Mouse (Mus musculus) heart, postnatal 0 days (tissue): Measurements from ENCODE around the gene Sec61b. TPM values are rescaled to one million over a fixed set of nuclear protein-coding genes. Genes with fewer than 3 reads are reported as not detected.

Experiments used
- ATAC-seq: fragments of 200-750 bp; cut with Nextera tagmentation; 2 replicates; pipeline ENCODE4 v1.8.0; 2017; ENCODE audit warnings: low read depth, moderate number of reproducible peaks, moderate library complexity; ENCODE audit not compliant: insufficient read depth
- DNase-seq: peaks from one replicate; pipeline ENCODE4 v3.0.0-alpha.2; 2016; ENCODE audit warnings: low spot score
- H3K27ac ChIP-seq: fragments of 300-500 bp; sonication (generic); 2 replicates; pipeline ENCODE4 v1.5.1; 2014; ENCODE audit warnings: low read depth, mild to moderate bottlenecking
- H3K27me3 ChIP-seq: fragments of 300-500 bp; sonication (generic); 2 replicates; pipeline ENCODE4 v1.6.1; 2014; ENCODE audit warnings: low read length, mixed read lengths; ENCODE audit not compliant: control insufficient read depth, insufficient read depth
- H3K36me3 ChIP-seq: fragments of 300-500 bp; sonication (generic); replicated peaks from 2 replicates; pipeline ENCODE4 v1.6.1; 2014; ENCODE audit warnings: low read length, mixed read lengths; ENCODE audit not compliant: control insufficient read depth, insufficient read depth
- H3K4me1 ChIP-seq: fragments of 300-500 bp; sonication (generic); 2 replicates; pipeline ENCODE4 v1.6.1; 2014; ENCODE audit warnings: antibody characterized with exemption; ENCODE audit not compliant: control insufficient read depth, insufficient read depth
- H3K4me2 ChIP-seq: fragments of 300-500 bp; sonication (generic); 2 replicates; pipeline ENCODE4 v1.6.1; 2014; ENCODE audit warnings: low read depth, mild to moderate bottlenecking, low read length, moderate library complexity
- H3K4me3 ChIP-seq: fragments of 300-500 bp; sonication (generic); 2 replicates; pipeline ENCODE4 v1.5.1; 2014; ENCODE audit warnings: low read depth, low read length
- H3K9ac ChIP-seq: fragments of 300-500 bp; sonication (generic); replicated peaks from 2 replicates; pipeline ENCODE4 v1.6.1; 2014; ENCODE audit warnings: low read depth, low read length, mixed read lengths
- H3K9me3 ChIP-seq: fragments of 300-500 bp; sonication (generic); replicated peaks from 2 replicates; pipeline ENCODE4 v1.6.1; 2016; ENCODE audit warnings: low read length; ENCODE audit not compliant: control insufficient read depth
- CTCF ChIP-seq: IDR thresholded peaks from 2 replicates; pipeline ENCODE4 v1.5.1; 2016; ENCODE audit warnings: antibody characterized with exemption, control low read depth, low read depth
- EP300 ChIP-seq: IDR thresholded peaks from 2 replicates; pipeline ENCODE4 v1.6.1; 2016; ENCODE audit warnings: antibody characterized with exemption, low read depth
- WGBS: fragments of 180-500 bp; shearing (Covaris S2); extraction: QIAGEN DNeasy Blood & Tissue Kit; methylation state at CpG from one replicate; pipeline ENCODE4 v1.1.7; 2014; 5-methylcytosine and 5-hydroxymethylcytosine counted together
- polyA plus RNA-seq: library from polyadenylated mRNA; unstranded; fragments of >200 nt; fragmentation: Nextera tagmentation; extraction: Ambion mirVana; gene quantifications from 2 replicates; pipeline ENCODE4 v1.2.1, GENCODE M21; 2015
- total RNA-seq: library from RNA; depleted of rRNA; stranded (reverse); fragments of >200 nt; gene quantifications from 2 replicates; pipeline ENCODE4 v1.2.3, GENCODE M21; 2014; ENCODE audit warnings: low replicate concordance

The Sec61b gene
- total and polyA plus RNA-seq, 2 experiments from 2014 or later: 102 to 104 TPM

DNA sequence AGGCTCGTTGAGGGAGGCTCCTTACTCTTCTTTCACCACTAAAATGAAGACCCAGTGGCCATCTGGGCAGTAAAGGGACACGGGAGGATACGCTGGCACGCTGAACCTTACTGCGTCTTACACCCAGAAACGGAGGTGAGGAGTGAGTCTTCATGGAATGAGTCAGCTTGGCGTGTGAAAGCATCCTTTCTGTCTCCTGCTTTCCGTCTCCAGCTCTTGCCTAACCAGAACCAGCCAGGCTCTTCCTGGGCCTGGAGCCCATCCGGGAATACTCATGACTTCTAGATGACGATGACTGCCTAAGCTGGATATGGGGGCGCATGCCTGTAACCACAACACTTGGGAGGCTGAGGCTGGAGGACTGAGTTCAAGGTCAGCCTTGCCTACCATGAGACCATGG lies 33.5 kb upstream of the Sec61b start:
- H3K27ac ChIP-seq: no peak overlapping the region
- no peak for TF ChIP-seq CTCF
- TF ChIP-seq EP300: no peak
- ATAC-seq (no peak), DNase-seq (no peak)
- no peaks in the 10 kb centered on the region for H3K36me3 ChIP-seq
- H3K4me2 ChIP-seq: no peak overlapping the region
- peaks cover 6% of the 10 kb centered on the region; the same call in 1 of the 2 replicates for H3K4me1 ChIP-seq
- H3K9me3 ChIP-seq: no peaks in the 10 kb centered on the region
- H3K4me3 ChIP-seq: no peak overlapping the region
- no peak overlapping the region for H3K9ac ChIP-seq
- no peaks in the 10 kb centered on the region for H3K27me3 ChIP-seq
- WGBS: 86% methylated on average over 11 of the region's 11 CpGs

DNA sequence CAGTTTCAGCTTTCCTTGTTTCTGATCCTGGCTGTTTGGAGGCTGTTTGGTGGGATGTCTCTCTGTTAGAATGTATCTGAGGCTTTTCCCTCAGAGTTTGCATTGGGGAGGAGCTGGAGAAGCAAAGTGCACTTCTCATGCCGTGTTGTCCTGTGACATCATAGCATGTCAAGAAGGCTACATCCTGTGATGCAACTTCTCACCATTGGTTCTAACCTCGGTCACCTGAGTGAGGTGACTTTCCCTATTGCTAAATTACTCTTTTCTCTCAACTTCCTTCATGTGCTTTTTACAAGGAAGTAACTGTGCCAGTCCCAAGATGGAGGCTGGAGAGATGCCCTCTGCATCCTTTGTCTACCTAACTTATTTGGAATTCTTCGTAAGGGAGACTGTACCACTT lies 25.9 kb upstream of the Sec61b start:
- TF ChIP-seq EP300 (no peak), CTCF (no peak)
- DNase-seq: no peak

DNA sequence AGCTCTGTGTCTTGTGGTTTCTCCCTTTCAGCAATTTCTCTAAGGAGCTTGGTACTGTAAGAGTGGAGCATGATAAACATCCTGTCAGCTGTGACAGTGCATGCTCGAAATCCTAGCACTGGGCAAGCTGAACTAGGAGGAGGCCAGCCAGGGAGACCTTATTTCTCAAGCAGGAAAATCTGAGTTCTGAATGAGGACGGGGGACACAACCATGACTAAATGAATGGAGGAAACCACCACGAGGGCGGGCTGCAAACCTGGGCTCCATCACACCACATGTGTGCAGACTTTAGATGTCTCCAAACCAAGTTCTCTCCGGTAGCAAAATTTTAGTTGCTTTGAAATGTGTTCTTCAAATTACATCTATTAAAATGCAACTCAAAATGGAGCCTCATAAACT lies 25.3 kb upstream of the Sec61b start:
- no peaks in the 10 kb centered on the region for H3K9me3 ChIP-seq
- TF ChIP-seq CTCF: no peak
- no peak for TF ChIP-seq EP300
- no peaks in the 10 kb centered on the region for H3K36me3 ChIP-seq
- WGBS: 54% methylated on average over 5 of the region's 5 CpGs
- H3K4me1 ChIP-seq: no peaks in the 10 kb centered on the region
- ATAC-seq: no peak
- no peak overlapping the region for H3K4me3 ChIP-seq
- H3K27ac ChIP-seq: no peak overlapping the region
- H3K27me3 ChIP-seq: no peaks in the 10 kb centered on the region
- no peak overlapping the region for H3K9ac ChIP-seq
- no peak overlapping the region for H3K4me2 ChIP-seq
- no peak for DNase-seq

More for the DNA sequence above, 25.9 kb upstream of the Sec61b start:
- Histone ChIP-seq H3K4me2 (no peak overlapping the region), H3K4me1 (no peaks in the 10 kb centered on the region), H3K9me3 (no peaks in the 10 kb centered on the region), H3K27me3 (no peaks in the 10 kb centered on the region), H3K36me3 (no peaks in the 10 kb centered on the region), H3K4me3 (no peak overlapping the region), H3K27ac (no peak overlapping the region), H3K9ac (no peak overlapping the region)
- WGBS: 72% methylated on average over 3 of the region's 3 CpGs
- no peak for ATAC-seq

GRCm38 (mm10) chr4:47449586-47450522 lies 24.6 kb upstream of the Sec61b start:
- Histone ChIP-seq H3K9ac (no peak overlapping the region), H3K27me3 (no peaks in the 10 kb centered on the region), H3K36me3 (no peaks in the 10 kb centered on the region), H3K4me2 (no peak overlapping the region), H3K9me3 (no peaks in the 10 kb centered on the region), H3K4me3 (no peak overlapping the region), H3K4me1 (no peaks in the 10 kb centered on the region), H3K27ac (no peak overlapping the region)
- ATAC-seq: no peak
- WGBS: 34% methylated on average over 18 of the region's 18 CpGs
- no peak for TF ChIP-seq EP300
- no peak for TF ChIP-seq CTCF
- no peak for DNase-seq

DNA sequence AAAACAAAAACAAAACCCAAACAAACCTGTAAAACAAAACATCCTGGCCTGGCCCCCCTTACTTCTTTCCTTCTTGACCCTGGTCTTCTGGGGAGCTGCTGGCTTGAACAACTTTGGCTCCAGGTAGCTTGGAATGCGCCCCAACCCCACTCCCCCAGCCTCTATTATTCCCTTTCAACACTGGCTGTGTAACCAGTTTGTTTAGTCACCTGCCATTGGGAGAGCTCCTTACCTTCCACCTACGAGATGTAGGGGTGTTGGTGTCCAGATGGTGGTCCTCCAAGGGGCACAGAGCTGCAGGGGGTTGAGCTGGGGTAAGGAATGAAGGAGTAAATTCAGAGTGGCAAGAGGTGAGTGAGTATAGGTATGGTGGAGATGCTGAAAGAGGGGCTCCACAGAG lies 7.3 kb upstream of the Sec61b start:
- H3K9me3 ChIP-seq: no peaks in the 10 kb centered on the region; the same call in 1 of the 2 replicates
- DNase-seq (no peak), ATAC-seq (no peak)
- no peak for TF ChIP-seq EP300
- no peak overlapping the region for H3K9ac ChIP-seq
- H3K27me3 ChIP-seq: no peaks in the 10 kb centered on the region
- H3K36me3 ChIP-seq: peaks cover 41% of the 10 kb centered on the region
- H3K4me3 ChIP-seq: no peak overlapping the region
- H3K27ac ChIP-seq: no peak overlapping the region
- no peak overlapping the region for H3K4me2 ChIP-seq
- 95% methylated on average over 2 of the region's 2 CpGs for WGBS
- no peaks in the 10 kb centered on the region for H3K4me1 ChIP-seq
